ENCODE assay signal across 8 mouse cellular contexts in genomic region chr17:87530162-87530817, GRCm38 (mm10).
DNase-seq lines count a peak whose midpoint lies in the region; ATAC-seq and TF ChIP-seq lines count a peak whose summit lies in the region.

No protein-coding gene starts in this region.

- no peak overlapping the region for H3K4me3 ChIP-seq in bone marrow, adult 2 months (replicated peaks; ENCODE audit: control insufficient read depth, low read depth, low read length)
- H3K4me3 ChIP-seq in embryonic fibroblast, embryonic 13.5 days (ENCODE audit: insufficient read depth, low read length) = peak overlapping the region; percentile 18; the same call in 1 of the 2 replicates
- H3K4me3 ChIP-seq in heart, embryonic 11.5 days (ENCODE audit: low read depth, low read length) = peak overlapping the region; percentile 38
- H3K4me3 ChIP-seq in kidney, embryonic 15.5 days (replicated peaks) = peak overlapping the region; percentile 44
- H3K4me3 ChIP-seq in limb, embryonic 15.5 days = peak overlapping the region; percentile 44
- H3K4me3 ChIP-seq in midbrain, embryonic 16.5 days (ENCODE audit: low read depth, low read length) = peak overlapping the region; percentile 45

- H3K36me3 ChIP-seq in heart, embryonic 11.5 days (ENCODE audit: control insufficient read depth, insufficient read depth, low read length) = no peaks in the 10 kb centered on the region
- H3K36me3 ChIP-seq in kidney, embryonic 15.5 days = no peaks in the 10 kb centered on the region
- no peaks in the 10 kb centered on the region for H3K36me3 ChIP-seq in limb, embryonic 15.5 days
- no peaks in the 10 kb centered on the region for H3K36me3 ChIP-seq in midbrain, embryonic 16.5 days (ENCODE audit: control insufficient read depth, insufficient read depth, low read length)

- H3K9ac ChIP-seq in heart, embryonic 11.5 days (ENCODE audit: low read depth, low read length) = peak overlapping the region; percentile 43
- H3K9ac ChIP-seq in kidney, embryonic 15.5 days = 0 out of 2 replicates have a peak overlapping the region, but pooled peaks have one; percentile 12
- 0 out of 2 replicates have a peak overlapping the region, but pooled peaks have one; percentile 20 for H3K9ac ChIP-seq in limb, embryonic 15.5 days
- peak overlapping the region; percentile 53 for H3K9ac ChIP-seq in midbrain, embryonic 16.5 days (ENCODE audit: low read depth, low read length)

- H3K27ac ChIP-seq in bone marrow, adult 2 months (ENCODE audit: control insufficient read depth, insufficient read depth, low read depth, low read length, poor library complexity) = no peak overlapping the region
- peak overlapping the region; percentile 57 for H3K27ac ChIP-seq in embryonic fibroblast, embryonic 13.5 days (ENCODE audit: insufficient read depth, low read length)
- H3K27ac ChIP-seq in heart, embryonic 11.5 days (ENCODE audit: low read depth, low read length) = peak overlapping the region; percentile 79; the same call in 1 of the 2 replicates
- peak overlapping the region; percentile 77; the same call in 1 of the 2 replicates for H3K27ac ChIP-seq in kidney, embryonic 15.5 days
- peak overlapping the region; percentile 74 for H3K27ac ChIP-seq in limb, embryonic 15.5 days
- H3K27ac ChIP-seq in midbrain, embryonic 16.5 days (ENCODE audit: low read length) = no peak overlapping the region; the same call in 1 of the 2 replicates

- H3K27me3 ChIP-seq in heart, embryonic 11.5 days (ENCODE audit: control insufficient read depth, insufficient read depth, low read length) = no peaks in the 10 kb centered on the region
- no peaks in the 10 kb centered on the region for H3K27me3 ChIP-seq in kidney, embryonic 15.5 days
- no peaks in the 10 kb centered on the region for H3K27me3 ChIP-seq in limb, embryonic 15.5 days
- H3K27me3 ChIP-seq in midbrain, embryonic 16.5 days (ENCODE audit: control insufficient read depth, insufficient read depth, low read depth, low read length) = no peaks in the 10 kb centered on the region

- no peaks in the 10 kb centered on the region; the same call in 1 of the 2 replicates for H3K4me1 ChIP-seq in bone marrow, adult 2 months (ENCODE audit: control insufficient read depth, insufficient read depth, low read length)
- H3K4me1 ChIP-seq in embryonic fibroblast, embryonic 13.5 days (ENCODE audit: control insufficient read depth, insufficient read depth, low read length) = no peaks in the 10 kb centered on the region
- H3K4me1 ChIP-seq in heart, embryonic 11.5 days (ENCODE audit: control insufficient read depth, insufficient read depth, low read length) = peaks cover 20% of the 10 kb centered on the region
- H3K4me1 ChIP-seq in kidney, embryonic 15.5 days = peaks cover 44% of the 10 kb centered on the region
- peaks cover 29% of the 10 kb centered on the region for H3K4me1 ChIP-seq in limb, embryonic 15.5 days
- H3K4me1 ChIP-seq in midbrain, embryonic 16.5 days (ENCODE audit: control insufficient read depth, insufficient read depth, low read length) = peaks cover 28% of the 10 kb centered on the region

- no peaks in the 10 kb centered on the region for H3K9me3 ChIP-seq in heart, embryonic 11.5 days (replicated peaks; ENCODE audit: control insufficient read depth, low read length)
- H3K9me3 ChIP-seq in kidney, embryonic 15.5 days (replicated peaks) = no peaks in the 10 kb centered on the region
- H3K9me3 ChIP-seq in limb, embryonic 15.5 days = no peaks in the 10 kb centered on the region
- no peaks in the 10 kb centered on the region for H3K9me3 ChIP-seq in midbrain, embryonic 16.5 days (replicated peaks; ENCODE audit: control insufficient read depth, low read length, poor library complexity, severe bottlenecking)

- 23% methylated on average over 29 of the region's 29 CpGs for WGBS in bone marrow, adult 2 months
- 13% methylated on average over 29 of the region's 29 CpGs for WGBS in heart, embryonic 11.5 days (ENCODE audit: insufficient replicate concordance)
- whole genome bisulfite sequencing in kidney, embryonic 15.5 days = 12% methylated on average over 29 of the region's 29 CpGs
- 17% methylated on average over 25 of the region's 29 CpGs for WGBS in limb, embryonic 15.5 days
- WGBS in midbrain, embryonic 16.5 days = 14% methylated on average over 27 of the region's 29 CpGs

- peak; percentile 69 for ATAC-seq in heart, embryonic 11.5 days (replicated peaks; ENCODE audit: insufficient number of reproducible peaks, low FRiP score, low TSS enrichment)
- ATAC-seq in kidney, embryonic 15.5 days (replicated peaks; ENCODE audit: low FRiP score) = peak; percentile 86
- peak; percentile 80 for ATAC-seq in limb, embryonic 15.5 days (ENCODE audit: insufficient number of reproducible peaks, low FRiP score, low TSS enrichment, low read depth)
- peak; percentile 82 for ATAC-seq in midbrain, embryonic 16.5 days

- TF ChIP-seq POLR2A in bone marrow, adult 2 months (IDR thresholded peaks at IDR 0.05; ENCODE audit: borderline replicate concordance, control insufficient read depth, low read depth, low read length) = no peak; the same call in 1 of the 2 replicates
- peak; percentile 60 for TF ChIP-seq POLR2A in embryonic fibroblast, embryonic 13.5 days (IDR thresholded peaks at IDR 0.05; ENCODE audit: low read depth, low read length)

- DNase-seq in A20 (ENCODE audit: low read depth, low spot score) = peak; percentile 64
- DNase-seq in spleen, adult 18-20 months = peak; percentile 28 to 66

- H3K4me2 ChIP-seq in heart, embryonic 11.5 days = peak overlapping the region; percentile 75
- H3K4me2 ChIP-seq in kidney, embryonic 15.5 days = peak overlapping the region; percentile 65
- H3K4me2 ChIP-seq in limb, embryonic 15.5 days = peak overlapping the region; percentile 74
- peak overlapping the region; percentile 77 for H3K4me2 ChIP-seq in midbrain, embryonic 16.5 days (ENCODE audit: low read length)

- peak; percentile 60; the same call in 1 of the 2 replicates for TF ChIP-seq CTCF in bone marrow, adult 2 months (IDR thresholded peaks at IDR 0.05; ENCODE audit: control insufficient read depth, insufficient read depth, low read length)
- peak; percentile 61 for TF ChIP-seq CTCF in embryonic fibroblast, embryonic 13.5 days (IDR thresholded peaks at IDR 0.05; ENCODE audit: borderline replicate concordance, insufficient read depth, low read length)

Comparison
In these comparisons a context has a peak if more than half of its experiments do, and no peak if none do; other contexts are left out.
1. H3K27ac ChIP-seq: peak in embryonic fibroblast, embryonic 13.5 days (single experiment), heart, embryonic 11.5 days (single experiment), kidney, embryonic 15.5 days (single experiment) and limb, embryonic 15.5 days (single experiment); none in bone marrow, adult 2 months (single experiment) and midbrain, embryonic 16.5 days (single experiment).
2. Peak in every context shown above with its lines, with median percentiles within 50 percentile points of each other: ATAC-seq, H3K4me2 ChIP-seq and H3K9ac ChIP-seq.